Mouse (Mus musculus) c-Kit-positive CD71-positive TER-119-negative erythroid progenitor cells, embryonic 14.5 days (primary cell): ENCODE results near the gene Itga2b.
"Not testable (repeated sequence)": the region's sequence is repeated elsewhere in the genome, so short reads cannot be mapped to it uniquely, and the experiment has no call there.

Source experiments
- DNase-seq: peaks from one replicate; pipeline ENCODE4 v3.0.0-alpha.2; 2013; ENCODE audit warnings: low read depth

Gene Itga2b

GRCm38 (mm10) chr11:102411061-102411460, 58.9 kb downstream of the Itga2b start:
- DNase-seq, result no peak

GRCm38 (mm10) chr11:102410345-102410744, 59.6 kb downstream of the Itga2b start:
- not testable (repeated sequence) for DNase-seq

GRCm38 (mm10) chr11:102409795-102410330, 60.1 kb downstream of the Itga2b start:
- DNase-seq, result no peak

GRCm38 (mm10) chr11:102408888-102409794, 60.8 kb downstream of the Itga2b start:
- DNase-seq, result no peak

- peak; percentile 100 for DNase-seq
Observed at GRCm38 (mm10) chr11:102408344-102408876, 61.5 kb downstream of the Itga2b start.

GRCm38 (mm10) chr11:102407834-102408215, 62.1 kb downstream of the Itga2b start, which contains the start of gene Slc25a39:
TSS of gene Slc25a39 (minus strand) at chr11:102407946.
- no peak for DNase-seq

GRCm38 (mm10) chr11:102406900-102407833, 62.8 kb downstream of the Itga2b start:
- peak; percentile 75 for DNase-seq

GRCm38 (mm10) chr11:102406401-102406800, 63.5 kb downstream of the Itga2b start:
- DNase-seq, result no peak

GRCm38 (mm10) chr11:102405544-102406285, 64.2 kb downstream of the Itga2b start:
- no peak for DNase-seq

GRCm38 (mm10) chr11:102404161-102405010, 65.5 kb downstream of the Itga2b start:
- no peak for DNase-seq

GRCm38 (mm10) chr11:102403657-102404056, 66.3 kb downstream of the Itga2b start:
- no peak for DNase-seq
